Mouse (Mus musculus): Measurements from ENCODE around the gene Skida1. TPM values are rescaled to one million over a fixed set of nuclear protein-coding genes. Genes with fewer than 3 reads are reported as not detected.
A peak's percentile ranks its signal among the peaks of the same experiment; 100 is the strongest.

Skida1 gene
- total RNA-seq, 4 experiments from 2014 or later = 7.9 to 10.6 (median 8.5) TPM

DNA sequence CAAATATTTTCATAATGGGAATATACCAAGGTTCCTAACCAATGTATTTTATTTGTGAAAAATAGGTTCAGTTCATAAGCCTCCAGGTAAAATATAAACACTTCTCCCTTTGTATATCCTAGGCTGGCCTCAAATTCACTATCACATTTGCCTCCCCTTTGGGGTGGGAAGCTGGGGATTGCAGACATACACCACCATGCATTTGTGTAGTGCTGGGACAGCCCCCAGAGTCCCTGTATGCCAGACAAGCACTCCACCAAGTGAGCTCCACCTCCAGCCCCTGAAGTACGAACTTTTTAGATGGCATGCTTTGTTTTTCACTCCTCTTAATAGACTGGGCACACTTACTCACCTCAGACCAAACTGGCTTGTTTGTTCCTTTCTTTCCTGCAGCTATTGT is 26.0 kb downstream of the Skida1 start:
- no peak for DNase-seq (ENCODE audit: low spot score in 2 of 2)

DNA sequence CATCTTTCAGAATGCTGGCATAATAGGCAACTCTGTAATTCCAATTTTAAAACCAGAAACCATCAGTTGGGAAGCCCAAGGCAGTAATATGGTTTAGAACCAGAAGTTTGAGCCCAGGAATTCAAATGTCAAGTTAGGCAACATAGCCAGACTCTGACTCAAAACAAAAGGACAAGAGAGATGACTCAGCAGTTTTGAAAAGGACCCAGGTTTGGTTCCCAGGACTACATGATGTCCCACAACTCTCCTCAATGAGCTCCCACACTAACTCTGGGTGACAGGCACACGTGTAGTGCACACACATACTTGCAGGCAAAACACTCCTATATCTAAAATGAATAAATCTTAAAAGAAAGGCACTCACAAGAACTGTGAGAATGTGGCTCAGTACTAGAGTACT is 29.7 kb downstream of the Skida1 start:
- no peak for DNase-seq (ENCODE audit: low spot score in 2 of 2)

DNA sequence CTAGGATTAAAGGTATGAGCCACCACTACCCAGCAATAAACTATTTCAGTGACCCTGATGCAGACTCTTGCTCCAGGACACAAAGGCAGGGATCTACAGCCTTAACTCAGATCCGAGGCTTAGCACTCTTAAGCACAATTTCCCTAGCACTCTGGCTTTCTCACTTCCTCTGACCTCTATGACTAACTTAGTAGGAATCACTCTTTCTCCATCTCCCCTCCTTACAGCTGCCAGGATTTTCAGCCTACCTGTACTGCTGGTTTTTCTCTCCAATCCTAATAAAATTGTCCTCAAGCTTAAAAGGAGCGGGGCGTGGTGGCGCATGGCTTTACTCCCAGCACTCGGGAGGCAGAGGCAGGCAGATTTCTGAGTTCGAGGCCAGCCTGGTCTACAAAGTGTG is 31.5 kb downstream of the Skida1 start:
- no peak for DNase-seq (ENCODE audit: low spot score in 2 of 2)

DNA sequence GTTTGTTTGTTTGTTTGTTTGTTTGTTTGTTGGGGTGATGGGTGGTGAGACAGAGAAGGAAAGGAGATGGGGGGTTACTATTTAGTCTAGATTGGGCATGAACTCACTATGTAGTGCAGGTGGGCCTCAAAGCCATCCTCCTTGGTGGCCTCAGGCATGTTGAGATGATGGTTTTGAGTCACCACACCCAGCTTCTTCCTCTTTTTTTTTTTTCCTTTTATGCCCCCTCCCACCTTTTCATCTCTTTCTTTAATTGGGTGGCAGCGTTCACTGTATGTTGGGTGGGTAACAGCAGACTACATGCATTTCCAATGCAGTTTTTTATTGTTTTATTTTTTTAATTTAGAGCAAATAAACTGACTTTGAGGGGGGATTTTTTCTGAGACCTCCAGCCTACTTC is 32.2 kb downstream of the Skida1 start:
- no peak for DNase-seq (ENCODE audit: low spot score in 2 of 2)

DNA sequence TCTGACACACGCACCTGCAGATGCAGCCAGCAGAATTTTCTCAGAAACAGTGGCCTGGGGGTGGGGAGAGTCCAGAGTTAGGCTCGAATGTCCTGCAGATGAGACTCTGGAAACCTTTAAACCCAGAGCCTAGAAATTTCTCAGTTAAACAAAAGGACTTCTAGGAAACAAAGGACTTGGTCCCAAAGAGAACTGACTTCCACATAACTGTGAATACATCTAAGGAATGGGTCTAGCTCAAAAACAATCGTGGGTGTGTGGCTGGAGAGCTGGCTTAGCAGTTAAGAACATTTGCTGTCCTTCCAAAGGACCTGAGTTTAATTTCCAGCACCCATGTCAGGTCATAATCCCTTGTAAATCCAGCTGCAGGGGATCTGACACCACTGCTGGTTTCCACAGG is 33.3 kb downstream of the Skida1 start:
- DNase-seq (ENCODE audit: low spot score in 2 of 2) = no peak

DNA sequence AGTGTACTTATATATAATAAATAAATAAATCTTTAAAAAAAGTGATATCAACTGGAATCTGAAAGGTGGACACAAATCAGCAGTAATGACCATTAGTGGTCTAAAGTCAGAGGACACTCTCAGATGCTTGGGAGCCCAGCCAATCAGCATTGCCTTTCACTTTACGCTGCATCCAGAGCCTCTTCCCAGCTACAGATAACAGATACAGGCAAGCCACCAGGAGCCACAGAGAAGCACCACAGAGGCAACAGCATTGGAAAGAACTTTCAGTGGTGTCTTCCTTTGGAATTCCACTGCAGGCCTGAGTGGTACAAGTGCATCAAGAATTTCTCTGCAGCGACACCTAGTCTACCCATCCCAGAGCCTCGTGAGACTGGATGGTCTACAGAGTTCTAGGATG is 36.0 kb downstream of the Skida1 start:
- DNase-seq (ENCODE audit: low spot score in 2 of 2) = no peak

DNA sequence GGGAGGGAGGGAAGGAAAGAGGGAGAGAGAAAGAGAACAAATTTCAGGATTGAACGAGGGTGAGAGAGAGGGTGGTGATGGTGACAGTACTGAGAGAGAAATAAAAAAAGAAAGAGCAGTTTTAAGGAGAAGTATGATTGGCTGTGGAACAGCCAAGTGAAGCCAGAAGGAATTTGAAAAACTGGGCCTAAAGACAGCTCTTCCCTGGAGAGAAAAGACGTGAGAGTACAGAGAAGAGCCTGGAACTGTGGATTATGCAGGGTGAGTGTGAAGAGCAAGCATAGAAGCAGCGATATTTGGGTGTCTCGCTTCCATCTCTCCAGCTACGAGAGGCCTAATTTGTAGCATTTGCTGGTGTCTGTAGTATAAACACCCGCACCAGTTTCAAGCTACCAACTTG is 37.6 kb downstream of the Skida1 start:
- no peak for DNase-seq (ENCODE audit: low spot score in 2 of 2)

DNA sequence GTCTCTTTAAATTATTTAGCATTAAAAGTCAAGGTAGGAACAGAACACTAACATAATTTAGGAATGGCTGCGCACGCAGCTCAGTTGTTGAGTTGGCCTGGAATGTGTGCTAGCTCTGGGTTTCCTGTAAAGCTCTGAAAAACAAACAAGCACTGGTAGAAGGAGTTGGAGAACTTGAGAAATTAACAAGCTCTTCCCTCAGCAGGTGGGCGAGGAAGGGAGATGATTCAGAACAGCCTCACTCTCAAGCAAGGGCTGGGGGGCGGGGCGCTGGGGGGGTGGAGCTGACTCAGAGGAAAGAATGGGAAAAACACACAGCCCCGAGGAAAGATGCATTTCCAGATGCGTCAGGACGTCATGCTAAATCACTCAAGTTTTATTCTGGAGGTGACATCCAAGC is 43.7 kb downstream of the Skida1 start:
- peak in 1 of 2 experiments; percentile 15 for DNase-seq (ENCODE audit: low spot score in 2 of 2)

DNA sequence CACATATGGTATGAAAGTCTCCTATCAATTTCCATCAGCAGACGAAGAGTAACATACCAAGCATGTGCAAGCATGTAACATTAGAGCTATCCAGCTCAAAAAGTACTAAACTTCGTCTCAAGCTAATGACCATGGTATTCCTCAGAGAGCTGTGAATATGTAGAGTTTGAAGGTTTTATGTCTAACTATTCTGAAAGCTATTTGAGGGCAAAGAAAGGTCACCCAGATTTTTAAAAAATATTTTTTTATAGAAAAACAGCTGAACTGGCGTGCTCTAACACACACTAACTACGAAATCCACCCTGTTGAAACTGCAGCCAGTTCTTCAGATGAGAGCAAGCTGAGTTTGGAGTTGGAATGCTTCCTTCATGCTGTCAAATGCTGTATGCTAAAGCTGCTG is 44.6 kb downstream of the Skida1 start:
- DNase-seq (ENCODE audit: low spot score in 2 of 2) = no peak

DNA sequence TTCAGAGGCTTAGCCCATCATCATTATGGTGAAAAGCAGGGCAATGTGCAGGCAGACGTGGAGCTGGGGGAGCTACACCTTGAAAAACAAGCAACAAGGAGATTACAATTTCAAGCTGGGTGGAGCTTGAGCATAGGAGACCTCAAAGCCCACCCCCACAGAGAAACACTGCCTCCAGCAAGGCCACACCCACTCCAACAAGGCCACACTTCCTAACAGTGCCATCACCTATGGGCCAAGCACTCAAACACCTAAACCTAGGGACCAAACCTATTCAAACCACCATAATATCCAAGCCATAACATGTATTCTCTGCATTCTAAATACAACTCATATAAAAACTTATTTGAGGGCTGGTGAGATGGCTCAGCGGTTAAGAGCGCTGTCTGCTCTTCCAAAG is 46.5 kb downstream of the Skida1 start:
- no peak for DNase-seq (ENCODE audit: low spot score in 2 of 2)

DNA sequence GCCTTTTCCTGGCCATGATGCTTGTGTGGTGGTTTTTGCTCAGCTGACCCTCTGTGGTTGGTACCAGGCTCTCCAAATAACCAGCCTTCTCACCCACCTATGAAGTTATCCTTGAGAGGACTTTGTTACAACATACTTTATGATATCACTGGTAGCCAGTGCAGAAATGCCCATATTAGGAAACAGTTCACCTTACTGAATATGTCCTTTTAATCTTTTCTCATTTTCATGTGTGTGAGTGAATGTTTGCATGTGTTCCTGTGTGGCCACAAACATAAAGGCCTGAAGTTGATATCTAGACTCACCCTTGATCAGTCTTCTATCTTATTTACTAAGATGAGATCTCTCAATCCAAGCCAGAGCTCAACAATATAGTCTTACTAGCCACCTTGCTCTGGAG is 52.0 kb downstream of the Skida1 start, which contains the start of gene H2al2a:
Gene H2al2a, minus strand, starts transcription at position 101 of the 400 bp plus-strand sequence.
- no peak for DNase-seq (ENCODE audit: low spot score in 2 of 2)

Small RNAs within 50 kb of the gene (microRNA-seq; reads per million reads assigned to microRNA genes)
- 0 to 0.42 reads per million in 2 experiments for gene Mir7655

Other genes with a start within 250 kb of the Skida1 start
- gene H2al2a, start 52.1 kb downstream of the Skida1 start, total RNA-seq (2022) = not detected
- gene A930004D18Rik, start 11.3 kb downstream of the Skida1 start, total RNA-seq (2022) = 1 to 10 TPM; 1.8 to 3.5 (median 2.2) TPM
- gene Mllt10, start 6.2 kb upstream of the Skida1 start, total RNA-seq (2022) = 10 to 100 TPM; 53.3 to 62.7 (median 56.5) TPM

Measured in left cerebral cortex, adult 8-10 months (tissue).